Mouse (Mus musculus) midbrain, postnatal 0 days (tissue): Measurements from ENCODE around the gene Scp2. TPM values are rescaled to one million over a fixed set of nuclear protein-coding genes. Genes with fewer than 3 reads are reported as not detected.

Experiments used
- ATAC-seq: fragments of 200-750 bp; cut with Nextera tagmentation; 2 replicates; pipeline ENCODE4 v1.8.0; 2017; ENCODE audit warnings: moderate number of reproducible peaks, mild to moderate bottlenecking, moderate TSS enrichment, moderate library complexity; ENCODE audit not compliant: low FRiP score
- DNase-seq: peaks from one replicate; pipeline ENCODE4 v3.0.0-alpha.2; 2015; ENCODE audit warnings: low spot score
- H3K27ac ChIP-seq: fragments of 300-500 bp; sonication (generic); 2 replicates; pipeline ENCODE4 v1.5.1; 2014; ENCODE audit warnings: low read depth, mild to moderate bottlenecking, low read length, mixed read lengths
- H3K27me3 ChIP-seq: fragments of 300-500 bp; sonication (generic); 2 replicates; pipeline ENCODE4 v1.6.1; 2014; ENCODE audit warnings: low read length, control low read depth, mixed read lengths; ENCODE audit not compliant: insufficient read depth
- H3K36me3 ChIP-seq: fragments of 300-500 bp; sonication (generic); 2 replicates; pipeline ENCODE4 v1.6.1; 2014; ENCODE audit warnings: low read length, control low read depth, mixed read lengths; ENCODE audit not compliant: insufficient read depth
- H3K4me1 ChIP-seq: fragments of 300-500 bp; sonication (generic); 2 replicates; pipeline ENCODE4 v1.6.1; 2014; ENCODE audit warnings: mild to moderate bottlenecking, control low read depth, antibody characterized with exemption, low read length, mixed read lengths; ENCODE audit not compliant: insufficient read depth
- H3K4me2 ChIP-seq: fragments of 300-500 bp; sonication (generic); 2 replicates; pipeline ENCODE4 v1.6.1; 2014; ENCODE audit warnings: low read depth, mild to moderate bottlenecking, low read length, mixed read lengths; ENCODE audit not compliant: poor library complexity, severe bottlenecking
- H3K4me3 ChIP-seq: fragments of 300-500 bp; sonication (generic); 2 replicates; pipeline ENCODE4 v1.5.1; 2014; ENCODE audit warnings: low read depth, mild to moderate bottlenecking, low read length, moderate library complexity
- H3K9ac ChIP-seq: fragments of 300-500 bp; sonication (generic); replicated peaks from 2 replicates; pipeline ENCODE4 v1.6.1; 2014; ENCODE audit warnings: mild to moderate bottlenecking, low read length, moderate library complexity, mixed read lengths; ENCODE audit not compliant: poor library complexity, severe bottlenecking
- H3K9me3 ChIP-seq: fragments of 300-500 bp; sonication (generic); 2 replicates; pipeline ENCODE4 v1.6.1; 2016; ENCODE audit warnings: low read length, control low read depth
- CTCF ChIP-seq: IDR thresholded peaks from 2 replicates; pipeline ENCODE4 v1.5.1; 2016; ENCODE audit warnings: antibody characterized with exemption, mild to moderate bottlenecking
- WGBS: fragments of 180-500 bp; shearing (Covaris S2); extraction: QIAGEN DNeasy Blood & Tissue Kit; methylation state at CpG from one replicate; pipeline ENCODE4 v1.1.7; 2014; 5-methylcytosine and 5-hydroxymethylcytosine counted together
- polyA plus RNA-seq: library from polyadenylated mRNA; unstranded; fragments of >200 nt; fragmentation: Nextera tagmentation; extraction: Ambion mirVana; gene quantifications from 2 replicates; pipeline ENCODE4 v1.2.1, GENCODE M21; 2015
- total RNA-seq: library from RNA; depleted of rRNA; stranded (reverse); fragments of >200 nt; gene quantifications from 2 replicates; pipeline ENCODE4 v1.2.3, GENCODE M21; 2014

Gene Scp2
- total and polyA plus RNA-seq, 2 experiments from 2014 or later, result 133 to 202 TPM

DNA sequence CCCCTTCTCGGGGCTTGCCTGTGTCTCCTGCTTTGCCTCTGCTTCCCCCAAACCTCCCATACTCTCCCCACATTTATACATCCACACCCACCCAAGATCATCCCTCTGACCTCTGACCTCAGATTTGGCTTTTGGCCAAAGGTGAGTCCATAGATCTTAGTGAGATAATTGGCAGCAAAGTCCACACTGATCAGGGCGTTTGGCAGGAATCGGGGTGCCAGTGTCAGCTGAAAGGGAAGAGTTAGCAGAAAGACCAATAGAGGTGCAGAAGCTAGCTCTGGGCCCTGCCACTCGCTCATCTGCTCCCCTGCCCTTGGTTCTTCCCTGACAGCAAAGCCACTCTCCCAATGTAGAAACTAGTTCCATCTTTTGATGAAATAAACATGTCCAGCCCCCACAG is 121.6 kb downstream of the Scp2 start:
- ATAC-seq (no peak), DNase-seq (no peak)
- Histone ChIP-seq H3K9me3 (no peaks in the 10 kb centered on the region), H3K27me3 (no peaks in the 10 kb centered on the region), H3K27ac (no peak overlapping the region), H3K4me1 (no peaks in the 10 kb centered on the region), H3K9ac (no peak overlapping the region), H3K4me3 (no peak overlapping the region), H3K36me3 (no peaks in the 10 kb centered on the region), H3K4me2 (no peak overlapping the region)
- WGBS, result 80% methylated on average over 4 of the region's 4 CpGs
- no peak for TF ChIP-seq CTCF

DNA sequence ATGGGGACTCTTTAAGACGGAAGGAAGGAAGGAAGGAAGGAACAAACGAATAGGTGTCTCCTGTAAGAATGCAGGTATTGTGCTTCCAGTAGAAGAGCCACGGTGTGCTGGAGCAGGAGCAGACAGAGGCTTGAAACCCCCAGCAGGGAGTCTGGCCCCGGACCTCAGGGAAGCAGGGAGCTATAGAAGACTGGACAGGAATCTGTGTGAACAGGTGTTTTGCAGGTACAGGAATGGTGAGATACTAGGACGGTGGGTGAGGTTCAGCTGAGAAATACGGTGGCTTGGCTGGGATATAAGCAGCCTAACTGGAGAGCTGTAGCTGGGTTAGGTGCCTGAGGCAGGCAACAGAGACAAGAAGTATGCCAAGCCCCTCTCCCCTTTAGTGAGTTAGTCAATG is 124.6 kb downstream of the Scp2 start:
- Histone ChIP-seq H3K27ac (no peak overlapping the region), H3K9me3 (no peaks in the 10 kb centered on the region), H3K27me3 (no peaks in the 10 kb centered on the region), H3K9ac (no peak overlapping the region), H3K4me1 (no peaks in the 10 kb centered on the region), H3K4me2 (no peak overlapping the region), H3K36me3 (no peaks in the 10 kb centered on the region), H3K4me3 (no peak overlapping the region)
- ATAC-seq, result no peak
- TF ChIP-seq CTCF, result no peak
- DNase-seq, result no peak
- 86% methylated on average over 6 of the region's 6 CpGs for WGBS

DNA sequence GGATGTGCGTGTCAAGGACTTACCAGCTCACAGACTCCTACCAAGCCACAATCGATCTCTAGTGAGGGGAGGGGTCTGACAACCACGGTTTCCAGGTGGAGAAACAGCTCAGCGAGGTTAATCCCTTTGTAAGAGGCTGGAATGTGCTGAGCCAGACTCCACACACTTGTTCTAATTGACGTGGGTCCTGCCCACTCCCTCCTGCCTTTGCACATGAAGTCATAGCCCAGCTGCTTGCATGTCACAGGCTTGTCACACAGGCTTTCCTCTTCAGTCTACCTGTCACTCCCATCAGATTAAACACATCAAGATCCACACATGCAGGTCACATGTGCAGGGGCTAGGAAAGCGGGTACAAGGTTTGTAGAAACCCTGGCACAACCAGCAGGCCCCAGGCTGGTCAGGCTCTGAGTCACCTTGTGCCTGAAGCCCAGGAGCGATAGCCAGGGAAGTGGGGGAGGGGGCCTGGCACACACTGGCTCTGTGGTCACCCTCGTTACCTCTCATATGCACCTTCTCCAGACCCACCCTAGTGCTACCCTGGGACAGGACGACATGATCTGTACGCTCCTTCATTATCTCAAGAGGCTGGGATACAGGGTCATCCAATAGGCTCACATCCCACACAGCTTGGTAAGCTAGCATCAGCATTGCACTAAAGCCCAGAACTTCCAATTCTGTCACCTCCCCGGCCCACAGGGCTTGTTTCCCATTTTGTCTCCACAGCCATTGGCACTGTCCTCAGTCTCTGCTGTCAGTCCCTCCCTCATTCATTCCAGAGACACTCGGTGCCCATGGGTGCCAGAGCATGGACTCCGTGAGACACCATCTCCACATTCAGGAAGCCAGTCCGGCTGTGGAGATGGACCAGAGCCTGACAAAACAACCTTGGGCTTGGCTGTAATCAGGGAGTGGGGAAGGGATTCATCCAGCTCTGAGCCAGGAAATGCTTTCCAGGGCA is 125.6 kb downstream of the Scp2 start:
- Histone ChIP-seq H3K36me3 (no peaks in the 10 kb centered on the region), H3K4me1 (no peaks in the 10 kb centered on the region), H3K4me2 (no peak overlapping the region), H3K9ac (no peak overlapping the region), H3K27me3 (no peaks in the 10 kb centered on the region), H3K27ac (no peak overlapping the region), H3K9me3 (no peaks in the 10 kb centered on the region), H3K4me3 (no peak overlapping the region)
- TF ChIP-seq CTCF, result no peak
- DNase-seq (no peak), ATAC-seq (no peak)
- 55% methylated on average over 13 of the region's 14 CpGs for WGBS

DNA sequence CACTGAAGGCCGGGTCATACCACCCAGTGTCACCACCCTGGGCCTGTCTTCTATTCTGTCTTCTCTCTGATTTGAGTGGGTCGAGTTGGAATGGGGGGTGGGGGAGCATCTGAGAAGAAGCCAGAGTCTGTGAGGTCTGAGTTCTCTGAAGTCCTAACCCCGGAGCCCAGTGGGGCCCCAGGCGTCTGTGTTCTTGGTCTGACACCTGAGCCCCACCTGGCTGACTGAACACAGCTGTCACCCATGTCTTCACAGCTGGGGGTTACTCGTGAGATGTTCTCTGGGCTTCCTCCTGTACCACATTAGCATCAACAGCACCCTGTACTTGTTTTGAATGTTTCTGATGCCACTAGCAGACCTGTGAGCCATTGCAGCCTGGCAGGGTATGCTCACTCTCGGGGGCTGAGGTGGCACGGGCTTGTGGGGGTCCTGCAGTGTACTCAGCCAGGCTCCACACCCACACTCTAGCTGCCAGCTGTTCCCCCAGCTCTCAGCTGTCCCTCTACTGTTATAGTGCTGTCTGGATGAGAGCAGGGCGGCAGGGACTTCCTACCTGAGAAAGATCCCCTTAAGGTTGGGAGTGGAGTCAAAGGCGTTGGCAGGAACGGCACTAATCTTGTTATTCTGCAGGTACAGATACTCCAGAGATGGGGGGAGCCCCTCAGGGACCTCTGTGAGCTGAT is 126.4 kb downstream of the Scp2 start:
- Histone ChIP-seq H3K9ac (no peak overlapping the region), H3K4me1 (no peaks in the 10 kb centered on the region), H3K4me3 (no peak overlapping the region), H3K4me2 (no peak overlapping the region), H3K36me3 (no peaks in the 10 kb centered on the region), H3K9me3 (no peaks in the 10 kb centered on the region), H3K27me3 (no peaks in the 10 kb centered on the region), H3K27ac (no peak overlapping the region)
- ATAC-seq (no peak), DNase-seq (no peak)
- TF ChIP-seq CTCF, result no peak
- 58% methylated on average over 10 of the region's 10 CpGs for WGBS

DNA sequence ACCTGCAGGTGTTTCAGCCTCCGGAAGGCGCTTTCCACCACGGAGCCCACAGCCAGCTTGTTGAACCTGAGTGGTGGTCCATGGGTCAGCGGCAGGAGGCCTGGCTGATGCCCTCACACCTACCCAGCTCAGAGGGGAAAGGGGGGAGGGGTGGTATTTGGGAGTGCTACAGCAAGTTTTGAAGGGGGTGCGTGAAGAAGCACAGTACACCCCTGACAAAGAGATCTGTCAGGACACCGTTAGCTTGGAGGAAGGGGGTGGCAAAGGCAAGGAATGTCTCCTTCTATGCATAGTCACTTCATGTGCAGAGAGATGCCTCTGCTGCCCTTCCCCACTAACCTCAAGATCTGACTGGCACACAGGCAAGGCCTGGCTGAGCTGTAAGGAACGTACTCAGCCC is 127.0 kb downstream of the Scp2 start:
- H3K27me3 ChIP-seq, result no peaks in the 10 kb centered on the region
- TF ChIP-seq CTCF, result no peak
- DNase-seq (no peak), ATAC-seq (no peak)
- no peak overlapping the region for H3K4me2 ChIP-seq
- H3K4me3 ChIP-seq, result no peak overlapping the region
- H3K36me3 ChIP-seq, result no peaks in the 10 kb centered on the region
- H3K9me3 ChIP-seq, result no peaks in the 10 kb centered on the region
- WGBS, result 90% methylated on average over 7 of the region's 7 CpGs
- H3K9ac ChIP-seq, result no peak overlapping the region
- H3K27ac ChIP-seq, result no peak overlapping the region
- H3K4me1 ChIP-seq, result no peaks in the 10 kb centered on the region

DNA sequence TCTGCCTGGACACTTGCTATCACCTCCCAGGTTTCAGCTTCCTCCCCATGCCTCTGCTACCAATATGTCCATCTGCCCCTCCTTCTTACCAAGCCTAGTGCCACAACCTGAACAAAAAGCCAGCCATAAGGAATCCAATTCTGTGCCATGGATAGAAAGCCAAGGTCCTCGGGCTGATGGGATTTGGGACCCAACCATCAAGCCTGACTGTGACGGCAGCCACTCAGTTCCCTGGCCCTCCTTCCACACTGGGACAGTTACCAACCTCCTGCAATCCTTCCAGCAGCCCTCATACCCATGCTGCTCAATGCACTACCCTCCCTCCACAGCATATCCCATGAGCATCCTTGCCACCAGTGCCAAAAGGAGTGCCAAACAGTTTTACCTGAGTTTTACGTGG is 128.5 kb downstream of the Scp2 start:
- DNase-seq, result no peak

More for the DNA sequence above, 128.5 kb downstream of the Scp2 start:
- TF ChIP-seq CTCF, result no peak
- Histone ChIP-seq H3K4me3 (no peak overlapping the region), H3K9ac (no peak overlapping the region), H3K36me3 (no peaks in the 10 kb centered on the region), H3K9me3 (no peaks in the 10 kb centered on the region), H3K4me1 (no peaks in the 10 kb centered on the region), H3K4me2 (no peak overlapping the region), H3K27ac (no peak overlapping the region), H3K27me3 (no peaks in the 10 kb centered on the region)
- no peak for ATAC-seq
- WGBS, result 84% methylated on average over 3 of the region's 3 CpGs
